8 mouse cellular contexts compared by ENCODE assay signal in genomic region chr3:116126508-116127190, GRCm38 (mm10). TPM values are rescaled to one million over a fixed set of nuclear protein-coding genes. Genes with fewer than 3 reads are reported as not detected.
DNase-seq lines count a peak whose midpoint lies in the region; ATAC-seq and TF ChIP-seq lines count a peak whose summit lies in the region.

No protein-coding gene starts in this region.

- H3K4me2 ChIP-seq in embryonic facial prominence, embryonic 14.5 days (ENCODE audit: low read depth, low read length), result peak overlapping the region; percentile 66
- H3K4me2 ChIP-seq in hindbrain, postnatal 0 days (ENCODE audit: low read depth, low read length), result peak overlapping the region; percentile 41
- H3K4me2 ChIP-seq in midbrain, embryonic 16.5 days (ENCODE audit: low read length), result peak overlapping the region; percentile 31

- no peak for DNase-seq in layer of hippocampus, adult 2 months (ENCODE audit: low spot score in 2 of 2)
- no peak for DNase-seq in layer of hippocampus, postnatal 10 days (ENCODE audit: low spot score in 2 of 2)
- no peak for DNase-seq in embryonic facial prominence, embryonic 14.5 days (ENCODE audit: low spot score)
- DNase-seq in hindbrain, postnatal 0 days (ENCODE audit: low spot score), result no peak
- no peak for DNase-seq in spleen, postnatal 10 days (ENCODE audit: low spot score in 2 of 2)
- DNase-seq in right cerebral cortex, adult 2 months (ENCODE audit: low spot score in 2 of 2), result no peak

- H3K4me3 ChIP-seq in layer of hippocampus, adult 2 months, result peak overlapping the region; percentile 28
- H3K4me3 ChIP-seq in embryonic facial prominence, embryonic 14.5 days (ENCODE audit: low read depth, low read length), result peak overlapping the region; percentile 44
- peak overlapping the region; percentile 13 for H3K4me3 ChIP-seq in hindbrain, postnatal 0 days (ENCODE audit: low read length)
- H3K4me3 ChIP-seq in midbrain, embryonic 16.5 days (ENCODE audit: low read depth, low read length), result 0 out of 2 replicates have a peak overlapping the region, but pooled peaks have one; percentile 0

- ATAC-seq in embryonic facial prominence, embryonic 14.5 days (ENCODE audit: low read depth), result no peak; the same call in 1 of the 2 replicates
- no peak for ATAC-seq in hindbrain, postnatal 0 days
- no peak; the same call in 1 of the 2 replicates for ATAC-seq in midbrain, embryonic 16.5 days
- ATAC-seq in inflammation-experienced regulatory T-cells, adult 6 months, result no peak

- no peaks in the 10 kb centered on the region for H3K27me3 ChIP-seq in embryonic facial prominence, embryonic 14.5 days (replicated peaks; ENCODE audit: control insufficient read depth, insufficient read depth, low read length)
- no peaks in the 10 kb centered on the region for H3K27me3 ChIP-seq in hindbrain, postnatal 0 days (ENCODE audit: insufficient read depth, low read length)
- H3K27me3 ChIP-seq in midbrain, embryonic 16.5 days (ENCODE audit: control insufficient read depth, insufficient read depth, low read depth, low read length), result no peaks in the 10 kb centered on the region

- H3K9me3 ChIP-seq in embryonic facial prominence, embryonic 14.5 days (ENCODE audit: control insufficient read depth, low read length), result no peaks in the 10 kb centered on the region
- no peaks in the 10 kb centered on the region for H3K9me3 ChIP-seq in hindbrain, postnatal 0 days (ENCODE audit: low read length)
- no peaks in the 10 kb centered on the region for H3K9me3 ChIP-seq in midbrain, embryonic 16.5 days (replicated peaks; ENCODE audit: control insufficient read depth, low read length, poor library complexity, severe bottlenecking)

- H3K27ac ChIP-seq in layer of hippocampus, adult 2 months, result peak overlapping the region; percentile 20; the same call in 1 of the 2 replicates
- H3K27ac ChIP-seq in embryonic facial prominence, embryonic 14.5 days (replicated peaks; ENCODE audit: low read depth, low read length), result peak overlapping the region; percentile 63
- peak overlapping the region; percentile 29 for H3K27ac ChIP-seq in hindbrain, postnatal 0 days
- no peak overlapping the region for H3K27ac ChIP-seq in midbrain, embryonic 16.5 days (ENCODE audit: low read length)

- peaks cover 8% of the 10 kb centered on the region; the same call in 1 of the 2 replicates for H3K36me3 ChIP-seq in embryonic facial prominence, embryonic 14.5 days (ENCODE audit: control insufficient read depth, insufficient read depth, low read length)
- H3K36me3 ChIP-seq in hindbrain, postnatal 0 days (ENCODE audit: insufficient read depth, low read length), result no peaks in the 10 kb centered on the region
- H3K36me3 ChIP-seq in midbrain, embryonic 16.5 days (ENCODE audit: control insufficient read depth, insufficient read depth, low read length), result no peaks in the 10 kb centered on the region

- peaks cover 14% of the 10 kb centered on the region for H3K4me1 ChIP-seq in embryonic facial prominence, embryonic 14.5 days (ENCODE audit: control insufficient read depth, insufficient read depth, low read length)
- peaks cover 3% of the 10 kb centered on the region; the same call in 1 of the 2 replicates for H3K4me1 ChIP-seq in hindbrain, postnatal 0 days (ENCODE audit: insufficient read depth, low read length)
- peaks cover 3% of the 10 kb centered on the region for H3K4me1 ChIP-seq in midbrain, embryonic 16.5 days (ENCODE audit: control insufficient read depth, insufficient read depth, low read length)

- 31% methylated on average over 7 of the region's 7 CpGs for WGBS in embryonic facial prominence, embryonic 14.5 days
- 41% methylated on average over 7 of the region's 7 CpGs for WGBS in hindbrain, postnatal 0 days
- WGBS in midbrain, embryonic 16.5 days, result 34% methylated on average over 7 of the region's 7 CpGs

- TF ChIP-seq CTCF in layer of hippocampus, adult 2 months (conservative IDR thresholded peaks at IDR 0.05), result no peak
- no peak for TF ChIP-seq CTCF in hindbrain, postnatal 0 days (IDR thresholded peaks at IDR 0.05; ENCODE audit: low read depth)

- 0 out of 2 replicates have a peak overlapping the region, but pooled peaks have one; percentile 31 for H3K9ac ChIP-seq in embryonic facial prominence, embryonic 14.5 days (ENCODE audit: low read depth, low read length)
- no peak overlapping the region for H3K9ac ChIP-seq in hindbrain, postnatal 0 days (replicated peaks; ENCODE audit: low read length)
- no peak overlapping the region for H3K9ac ChIP-seq in midbrain, embryonic 16.5 days (ENCODE audit: low read depth, low read length)

RNA-seq across cellular contexts. Expression of gene Vcam1, which starts 2.8 kb away (rescaled TPM):
- total RNA-seq in layer of hippocampus, adult 2 months (2021), result 10 to 100 TPM; 18.5 to 23.1 TPM
- total RNA-seq in layer of hippocampus, postnatal 10 days (2021), result 10 to 100 TPM; 50.3 to 51.7 TPM
- 64.7 and 75.6 TPM in 2 replicates for polyA plus RNA-seq in embryonic facial prominence, embryonic 14.5 days (2014; fragmentation: Nextera tagmentation; extraction: Ambion mirVana)
- total RNA-seq in hindbrain, postnatal 0 days (2014; rRNA removed), result 35.4 and 45.3 TPM in 2 replicates
- polyA plus RNA-seq in hindbrain, postnatal 0 days (2015; fragmentation: Nextera tagmentation; extraction: Ambion mirVana), result 40.7 and 43.5 TPM in 2 replicates
- 30.8 and 39.8 TPM in 2 replicates for polyA plus RNA-seq in midbrain, embryonic 16.5 days (2015; fragmentation: Nextera tagmentation; extraction: Ambion mirVana)
- 1 to 10 TPM; 3.9 to 5.7 (median 4.9) TPM for polyA plus RNA-seq in inflammation-experienced regulatory T-cells, adult 6 months (2017; shearing (Covaris generic))
